In genomic region chr9:122352025-122352392, GRCm38 (mm10) we compare ENCODE assay signal across 8 mouse cellular contexts. TPM values are rescaled to one million over a fixed set of nuclear protein-coding genes. Genes with fewer than 3 reads are reported as not detected.
DNase-seq lines count a peak whose midpoint lies in the region; ATAC-seq and TF ChIP-seq lines count a peak whose summit lies in the region.

No protein-coding gene starts in this region.

- peak overlapping the region; percentile 68 for H3K9ac ChIP-seq in lung, embryonic 15.5 days
- peak overlapping the region; percentile 78 for H3K9ac ChIP-seq in embryonic facial prominence, embryonic 12.5 days

- H3K4me2 ChIP-seq in lung, embryonic 15.5 days: peak overlapping the region; percentile 70
- H3K4me2 ChIP-seq in embryonic facial prominence, embryonic 12.5 days (replicated peaks): peak overlapping the region; percentile 60

- H3K27me3 ChIP-seq in lung, embryonic 15.5 days: no peaks in the 10 kb centered on the region
- no peaks in the 10 kb centered on the region for H3K27me3 ChIP-seq in embryonic facial prominence, embryonic 12.5 days
- peaks cover 4% of the 10 kb centered on the region; the same call in 1 of the 2 replicates for H3K27me3 ChIP-seq in limb, embryonic 10.5 days (ENCODE audit: low read depth, poor library complexity, severe bottlenecking)

- no peaks in the 10 kb centered on the region for H3K36me3 ChIP-seq in lung, embryonic 15.5 days
- no peaks in the 10 kb centered on the region for H3K36me3 ChIP-seq in embryonic facial prominence, embryonic 12.5 days
- no peaks in the 10 kb centered on the region for H3K36me3 ChIP-seq in limb, embryonic 10.5 days

- no peaks in the 10 kb centered on the region for H3K9me3 ChIP-seq in lung, embryonic 15.5 days
- no peaks in the 10 kb centered on the region for H3K9me3 ChIP-seq in embryonic facial prominence, embryonic 12.5 days
- H3K9me3 ChIP-seq in limb, embryonic 10.5 days (replicated peaks): no peaks in the 10 kb centered on the region

- TF ChIP-seq CTCF in olfactory bulb, adult 2 months (IDR thresholded peaks at IDR 0.05; ENCODE audit: insufficient read depth, low read depth, low read length): no peak

- H3K4me1 ChIP-seq in lung, embryonic 15.5 days: peaks cover 13% of the 10 kb centered on the region; the same call in 1 of the 2 replicates
- no peaks in the 10 kb centered on the region for H3K4me1 ChIP-seq in embryonic facial prominence, embryonic 12.5 days
- H3K4me1 ChIP-seq in limb, embryonic 10.5 days: peaks cover 8% of the 10 kb centered on the region
- peaks cover 6% of the 10 kb centered on the region; the same call in 1 of the 2 replicates for H3K4me1 ChIP-seq in olfactory bulb, adult 2 months (ENCODE audit: control insufficient read depth, insufficient read depth, low read length)

- peak overlapping the region; percentile 58 for H3K27ac ChIP-seq in lung, embryonic 15.5 days
- peak overlapping the region; percentile 58 for H3K27ac ChIP-seq in embryonic facial prominence, embryonic 12.5 days
- H3K27ac ChIP-seq in limb, embryonic 10.5 days: peak overlapping the region; percentile 89
- peak overlapping the region; percentile 53; the same call in 1 of the 2 replicates for H3K27ac ChIP-seq in olfactory bulb, adult 2 months (ENCODE audit: insufficient read depth, low read depth, low read length)

- DNase-seq in lung, postnatal 25 days (ENCODE audit: low spot score): no peak
- no peak for DNase-seq in limb, embryonic 10.5 days (ENCODE audit: low spot score)
- DNase-seq in adrenal gland, postnatal 4 days (ENCODE audit: low spot score in 2 of 2): no peak
- no peak for DNase-seq in spleen, adult 18-20 months
- DNase-seq in thymus, adult 18-20 months: no peak

- H3K4me3 ChIP-seq in lung, embryonic 15.5 days: peak overlapping the region; percentile 72
- H3K4me3 ChIP-seq in embryonic facial prominence, embryonic 12.5 days: peak overlapping the region; percentile 74
- peak overlapping the region; percentile 77 for H3K4me3 ChIP-seq in limb, embryonic 10.5 days
- peak overlapping the region; percentile 60 for H3K4me3 ChIP-seq in olfactory bulb, adult 2 months (ENCODE audit: insufficient read depth, low read depth, low read length)

- under 1% methylated on average over 30 of the region's 30 CpGs for WGBS in lung, embryonic 15.5 days
- under 1% methylated on average over 30 of the region's 30 CpGs for WGBS in embryonic facial prominence, embryonic 12.5 days
- 1% methylated on average over 30 of the region's 30 CpGs for WGBS in limb, embryonic 10.5 days
- WGBS in olfactory bulb, adult 2 months: under 1% methylated on average over 30 of the region's 30 CpGs

- no peak for TF ChIP-seq POLR2A in olfactory bulb, adult 2 months (IDR thresholded peaks at IDR 0.05; ENCODE audit: insufficient read depth, low read depth, low read length)

- ATAC-seq in lung, embryonic 15.5 days (ENCODE audit: borderline replicate concordance, extremely low read depth, low FRiP score, low TSS enrichment): no peak
- ATAC-seq in embryonic facial prominence, embryonic 12.5 days (ENCODE audit: insufficient number of reproducible peaks, insufficient read depth, low FRiP score, low TSS enrichment): no peak; the same call in 1 of the 2 replicates

RNA-seq across cellular contexts. Expression of gene Abhd5, which starts 0.6 kb away (rescaled TPM):
- polyA plus RNA-seq in lung, embryonic 15.5 days (2015; fragmentation: Nextera tagmentation; extraction: Ambion mirVana): 23.0 and 25.5 TPM in 2 replicates
- polyA plus RNA-seq in embryonic facial prominence, embryonic 12.5 days (2016; fragmentation: Nextera tagmentation; extraction: Ambion mirVana): 25.6 and 28.1 TPM in 2 replicates
- 18.0 and 20.3 TPM in 2 replicates for polyA plus RNA-seq in limb, embryonic 10.5 days (2016; fragmentation: Nextera tagmentation; extraction: Ambion mirVana)
- not detected in 2 replicates for polyA plus RNA-seq in olfactory bulb, adult 2 months (2012; ENCODE audit: insufficient read depth, insufficient read length, low replicate concordance, missing spikeins)
- total RNA-seq in adrenal gland, postnatal 4 days (2021): 10 to 100 TPM; 43.5 to 50.2 TPM

RNA-seq across cellular contexts. Expression of gene Ano10, which starts 57.8 kb away (rescaled TPM):
- 29.7 and 31.9 TPM in 2 replicates for polyA plus RNA-seq in lung, embryonic 15.5 days (2015; fragmentation: Nextera tagmentation; extraction: Ambion mirVana)
- 39.0 and 39.2 TPM in 2 replicates for polyA plus RNA-seq in embryonic facial prominence, embryonic 12.5 days (2016; fragmentation: Nextera tagmentation; extraction: Ambion mirVana)
- 18.0 and 26.2 TPM in 2 replicates for polyA plus RNA-seq in limb, embryonic 10.5 days (2016; fragmentation: Nextera tagmentation; extraction: Ambion mirVana)
- not detected in 2 replicates for polyA plus RNA-seq in olfactory bulb, adult 2 months (2012; ENCODE audit: insufficient read depth, insufficient read length, low replicate concordance, missing spikeins)
- 10 to 100 TPM; 60.3 to 65.8 TPM for total RNA-seq in adrenal gland, postnatal 4 days (2021)

Comparison
In these comparisons a context has a peak if more than half of its experiments do, and no peak if none do; other contexts are left out.
1. RNA of gene Abhd5, which starts 0.6 kb away (polyA plus RNA-seq): 25.6 to 28.1 TPM in embryonic facial prominence, embryonic 12.5 days, 23.0 to 25.5 TPM in lung, embryonic 15.5 days and 18.0 to 20.3 TPM in limb, embryonic 10.5 days; not detected in olfactory bulb, adult 2 months; every median in the first group is over 10 times any median in the second.
2. RNA of gene Ano10, which starts 57.8 kb away (polyA plus RNA-seq): 39.0 to 39.2 TPM in embryonic facial prominence, embryonic 12.5 days, 29.7 to 31.9 TPM in lung, embryonic 15.5 days and 18.0 to 26.2 TPM in limb, embryonic 10.5 days; not detected in olfactory bulb, adult 2 months; every median in the first group is over 10 times any median in the second.
3. Peak in every context shown above with its lines, with median percentiles within 50 percentile points of each other: H3K27ac ChIP-seq and H3K4me3 ChIP-seq.